Mouse (Mus musculus): ENCODE data around the gene Gm42688. TPM values are rescaled to one million over a fixed set of nuclear protein-coding genes. Genes with fewer than 3 reads are reported as not detected.

The Gm42688 gene
- 4.3 and 4.6 TPM in 2 replicates for polyA plus RNA-seq (2012; rRNA removed)

GRCm38 (mm10) chr6:83101316-83101687, at the start of gene Gm42688, which contains the start of gene Ccdc142:
Gene Gm42688 (plus strand): TSS chr6:83101617.
Gene Ccdc142 (plus strand): TSS chr6:83101601.

GRCm38 (mm10) chr6:83054074-83054851, 47.2 kb upstream of the Gm42688 start, which contains the start of gene Aup1:
Gene Aup1 (plus strand): TSS chr6:83054521.

GRCm38 (mm10) chr6:83054871-83055431, 46.5 kb upstream of the Gm42688 start, which contains the start of gene Htra2:
Gene Htra2 (minus strand): TSS chr6:83055273.

GRCm38 (mm10) chr6:83057790-83058189, 43.6 kb upstream of the Gm42688 start, which contains the start of gene Dqx1:
Gene Dqx1 (plus strand): TSS chr6:83057844.

GRCm38 (mm10) chr6:83070247-83070310, 31.3 kb upstream of the Gm42688 start, which contains the start of gene Tlx2:
Gene Tlx2 (minus strand): TSS chr6:83070293.

GRCm38 (mm10) chr6:83077630-83078323, 23.6 kb upstream of the Gm42688 start, which contains the start of gene Pcgf1:
Gene Pcgf1 (plus strand): TSS chr6:83077869.

GRCm38 (mm10) chr6:83086121-83087035, 15.0 kb upstream of the Gm42688 start, which contains the start of gene Lbx2:
Gene Lbx2 (plus strand): TSS chr6:83086367.

GRCm38 (mm10) chr6:83108762-83109668, 7.6 kb downstream of the Gm42688 start, which contains the start of gene Mrpl53:
Gene Mrpl53 (plus strand): TSS chr6:83109040.

GRCm38 (mm10) chr6:83115011-83115671, 13.7 kb downstream of the Gm42688 start, which contains the start of gene Mogs:
Gene Mogs (plus strand): TSS chr6:83115496.

GRCm38 (mm10) chr6:83120930-83121862, 19.8 kb downstream of the Gm42688 start, which contains the start of gene Wbp1:
Gene Wbp1 (minus strand): TSS chr6:83121559.

GRCm38 (mm10) chr6:83125331-83125730, 23.9 kb downstream of the Gm42688 start, which contains the start of gene Ino80b:
Gene Ino80b (minus strand): TSS chr6:83125431.

GRCm38 (mm10) chr6:83134951-83135513, 33.6 kb downstream of the Gm42688 start, which contains the start of gene Rtkn:
Gene Rtkn (plus strand): TSS chr6:83135463.

GRCm38 (mm10) chr6:83156259-83156684, 54.9 kb downstream of the Gm42688 start, which contains the start of the genes Wdr54 and 1700003E16Rik:
Gene Wdr54 (minus strand): TSS chr6:83156397.
Gene 1700003E16Rik (plus strand): TSS chr6:83156404.

Other genes with a start within 250 kb of the Gm42688 start
- gene Sema4f, start 161.8 kb upstream of the Gm42688 start, polyA plus RNA-seq (2012; rRNA removed) = 1.1 and 1.6 TPM in 2 replicates
- 0.44 and 0.59 TPM in 2 replicates for gene M1ap, start 154.7 kb upstream of the Gm42688 start, polyA plus RNA-seq (2012; rRNA removed)
- 11.9 and 13.7 TPM in 2 replicates for gene Dok1, start 68.1 kb upstream of the Gm42688 start, polyA plus RNA-seq (2012; rRNA removed)
- 5.0 and 5.3 TPM in 2 replicates for gene Loxl3, start 67.4 kb upstream of the Gm42688 start, polyA plus RNA-seq (2012; rRNA removed)
- gene Aup1, start 47.1 kb upstream of the Gm42688 start, polyA plus RNA-seq (2012; rRNA removed) = 746 and 821 TPM in 2 replicates
- 51.6 and 61.4 TPM in 2 replicates for gene Htra2, start 46.3 kb upstream of the Gm42688 start, polyA plus RNA-seq (2012; rRNA removed)
- gene Dqx1, start 43.8 kb upstream of the Gm42688 start, polyA plus RNA-seq (2012; rRNA removed) = 25.8 and 29.2 TPM in 2 replicates
- 5.6 and 9.6 TPM in 2 replicates for gene Tlx2, start 31.3 kb upstream of the Gm42688 start, polyA plus RNA-seq (2012; rRNA removed)
- 12.9 and 13.3 TPM in 2 replicates for gene Pcgf1, start 23.7 kb upstream of the Gm42688 start, polyA plus RNA-seq (2012; rRNA removed)
- gene Lbx2, start 15.2 kb upstream of the Gm42688 start, polyA plus RNA-seq (2012; rRNA removed) = 0.57 and 1.5 TPM in 2 replicates
- gene Ccdc142, start within 50 bp of the Gm42688 start, polyA plus RNA-seq (2012; rRNA removed) = 11.3 and 12.3 TPM in 2 replicates
- 69.7 and 85.9 TPM in 2 replicates for gene Mrpl53, start 7.4 kb downstream of the Gm42688 start, polyA plus RNA-seq (2012; rRNA removed)
- gene Mogs, start 13.9 kb downstream of the Gm42688 start, polyA plus RNA-seq (2012; rRNA removed) = 91.9 and 97.3 TPM in 2 replicates
- gene Wbp1, start 19.9 kb downstream of the Gm42688 start, polyA plus RNA-seq (2012; rRNA removed) = 199 and 235 TPM in 2 replicates
- gene Ino80b, start 23.8 kb downstream of the Gm42688 start, polyA plus RNA-seq (2012; rRNA removed) = 59.8 and 64.1 TPM in 2 replicates
- gene Rtkn, start 33.8 kb downstream of the Gm42688 start, polyA plus RNA-seq (2012; rRNA removed) = 86.7 and 88.4 TPM in 2 replicates
- gene Wdr54, start 54.8 kb downstream of the Gm42688 start, polyA plus RNA-seq (2012; rRNA removed) = 3.4 and 4.4 TPM in 2 replicates
- gene 1700003E16Rik, start 54.8 kb downstream of the Gm42688 start, polyA plus RNA-seq (2012; rRNA removed) = 0.46 and 0.72 TPM in 2 replicates
- 151 and 162 TPM in 2 replicates for gene Dctn1, start 64.3 kb downstream of the Gm42688 start, polyA plus RNA-seq (2012; rRNA removed)
- gene Slc4a5, start 118.2 kb downstream of the Gm42688 start, polyA plus RNA-seq (2012; rRNA removed) = 0.21 TPM in 2 replicates
- gene Mthfd2, start 224.3 kb downstream of the Gm42688 start, polyA plus RNA-seq (2012; rRNA removed) = 3.2 and 3.3 TPM in 2 replicates
- gene Mob1a, start 224.4 kb downstream of the Gm42688 start, polyA plus RNA-seq (2012; rRNA removed) = 32.4 and 35.1 TPM in 2 replicates
- 11.6 and 187 TPM in 2 replicates for gene Bola3, start 247.5 kb downstream of the Gm42688 start, polyA plus RNA-seq (2012; rRNA removed)

All from colon, adult 2 months (tissue).